Mouse (Mus musculus): ENCODE results near the gene Hmbs.
"Not testable (repeated sequence)": the region's sequence is repeated elsewhere in the genome, so short reads cannot be mapped to it uniquely, and the experiment has no call there.

Hmbs gene

DNA sequence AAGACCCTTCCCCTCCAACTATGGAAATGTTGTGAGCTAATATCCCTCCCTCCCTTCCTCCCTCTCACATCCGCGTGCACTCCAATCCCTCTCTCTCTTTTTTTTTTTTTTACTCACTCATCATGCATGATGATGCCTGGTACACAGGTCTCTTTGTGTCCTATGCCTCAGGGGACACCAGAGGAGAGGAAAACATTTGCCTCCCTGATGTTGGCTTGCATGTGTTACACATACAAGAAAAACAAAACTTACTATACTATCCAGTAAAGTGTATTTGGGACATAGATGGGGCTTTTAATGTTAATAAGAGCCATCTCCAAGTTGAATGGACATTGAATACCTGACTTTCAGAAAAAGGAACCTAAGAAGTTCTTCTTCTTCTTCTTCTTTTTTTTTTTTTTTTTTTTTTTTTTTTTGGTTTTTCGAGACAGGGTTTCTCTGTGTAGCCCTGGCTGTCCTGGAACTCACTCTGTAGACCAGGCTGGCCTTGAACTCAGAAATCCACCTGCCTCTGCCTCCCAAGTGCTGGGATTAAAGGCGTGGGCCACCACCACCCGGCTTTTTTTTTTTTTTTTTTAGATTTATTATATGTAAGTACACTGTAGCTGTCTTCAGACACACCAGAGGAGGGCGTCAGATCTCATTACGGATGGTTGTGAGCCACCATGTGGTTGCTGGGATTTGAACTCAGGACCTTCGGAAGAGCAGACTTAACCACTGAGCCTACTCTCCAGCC, 18.8 kb downstream of the Hmbs start:
- DNase-seq (ENCODE audit: low spot score in 2 of 2) = not testable (repeated sequence)

DNA sequence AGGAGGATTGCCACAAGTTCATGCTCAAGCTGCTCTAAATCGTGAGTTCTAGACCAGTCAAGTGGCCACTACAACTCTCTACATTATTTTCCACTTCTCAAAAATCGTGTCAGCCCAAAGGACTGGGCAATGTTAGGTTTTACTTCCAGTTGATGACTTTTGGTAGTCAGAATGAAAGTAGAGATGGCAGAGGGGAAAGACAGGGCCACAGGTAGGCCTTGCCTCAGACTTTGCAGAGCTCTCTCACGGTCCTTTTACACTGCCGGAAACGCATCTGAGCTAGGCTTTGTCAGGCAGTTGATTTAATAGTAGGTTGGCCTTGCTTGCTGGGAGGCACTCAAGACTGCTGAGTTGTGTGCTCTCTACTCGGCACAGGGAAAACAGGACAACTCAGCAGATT, 19.9 kb downstream of the Hmbs start:
- DNase-seq (ENCODE audit: low spot score in 2 of 2) = no peak

DNA sequence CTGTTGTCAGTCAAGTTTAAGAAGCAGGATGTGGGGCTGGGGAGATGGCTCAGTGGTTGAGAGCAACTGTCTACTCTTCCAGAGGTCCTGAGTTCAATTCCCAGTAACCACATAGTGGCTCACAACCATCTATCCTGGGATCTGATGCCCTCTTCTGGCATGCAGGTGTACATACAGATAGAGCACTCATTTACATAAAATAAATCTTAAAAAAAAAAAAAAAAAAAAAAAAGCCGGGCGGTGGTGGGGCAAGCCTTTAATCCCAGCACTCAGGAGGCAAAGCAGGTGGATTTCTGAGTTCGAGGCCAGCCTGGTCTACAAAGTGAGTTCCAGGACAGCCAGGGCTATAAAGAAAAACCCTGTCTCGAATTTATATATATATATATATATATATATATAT, 20.4 kb downstream of the Hmbs start:
- not testable (repeated sequence) for DNase-seq (ENCODE audit: low spot score in 2 of 2)

DNA sequence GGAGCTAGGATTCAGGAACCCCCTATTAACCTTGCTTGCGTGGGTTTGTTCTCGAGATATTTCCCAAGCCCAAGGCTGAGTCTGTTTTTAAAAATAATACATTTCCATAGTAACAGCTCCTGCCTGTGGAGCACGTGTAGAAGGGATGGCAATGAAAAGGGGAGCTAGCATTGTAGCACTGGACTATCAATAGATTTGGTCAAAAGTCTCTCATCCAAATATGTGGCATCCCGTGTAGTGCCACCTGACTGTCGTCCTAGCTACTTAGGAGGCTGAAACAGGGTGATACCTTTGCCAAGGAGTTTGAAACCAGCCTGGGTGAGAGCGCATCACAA, 23.3 kb downstream of the Hmbs start:
- DNase-seq (ENCODE audit: low spot score in 2 of 2) = no peak

DNA sequence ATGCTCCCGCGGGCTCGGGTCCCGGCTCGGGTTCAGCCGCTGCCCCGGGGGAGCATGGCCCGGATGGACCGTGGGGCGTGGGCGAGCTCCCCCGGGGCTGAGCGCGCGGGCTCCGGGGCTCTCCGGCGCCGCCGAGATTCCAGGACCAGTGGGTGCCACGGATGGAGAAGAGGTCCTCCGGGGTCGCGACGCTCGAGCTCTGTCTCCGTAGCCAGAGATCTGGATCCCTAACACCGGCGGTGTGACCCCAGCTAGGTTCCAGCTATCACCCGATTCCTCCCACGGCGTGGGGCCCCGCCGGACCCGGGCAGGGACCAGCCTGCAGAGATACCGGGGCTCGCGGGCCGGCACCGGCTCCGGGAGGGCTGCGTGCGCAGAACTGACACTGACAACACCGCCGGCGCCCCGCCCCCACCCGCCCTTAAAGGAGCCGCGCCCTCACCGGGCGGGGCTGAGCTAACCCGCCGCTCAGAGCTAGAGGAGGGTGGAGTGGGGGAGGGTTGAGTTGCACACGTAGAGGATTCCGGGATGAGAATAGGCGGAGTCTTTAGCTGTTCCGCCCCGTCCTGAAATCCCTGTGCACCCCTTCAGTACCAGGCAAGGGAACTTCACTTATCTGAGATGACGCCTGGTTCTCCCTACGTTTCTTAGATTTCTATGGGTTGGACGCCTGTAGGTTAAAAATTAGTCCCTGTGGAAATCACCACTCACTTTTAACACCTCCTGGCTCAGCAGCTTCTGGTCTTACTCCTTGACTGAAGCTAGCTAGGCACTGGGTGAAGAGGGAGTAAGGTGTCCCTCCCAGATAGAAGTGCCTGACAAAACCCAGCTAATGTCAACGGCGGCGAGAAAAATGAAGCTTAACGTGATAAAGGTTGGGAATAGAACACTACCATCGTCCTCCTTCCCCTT, 23.9 kb downstream of the Hmbs start, which contains the start of gene C2cd2l:
TSS of gene C2cd2l (minus strand) at position 399 of the 912 bp plus-strand sequence.
- DNase-seq (ENCODE audit: low spot score in 2 of 2) = peak; percentile 74 to 79

DNA sequence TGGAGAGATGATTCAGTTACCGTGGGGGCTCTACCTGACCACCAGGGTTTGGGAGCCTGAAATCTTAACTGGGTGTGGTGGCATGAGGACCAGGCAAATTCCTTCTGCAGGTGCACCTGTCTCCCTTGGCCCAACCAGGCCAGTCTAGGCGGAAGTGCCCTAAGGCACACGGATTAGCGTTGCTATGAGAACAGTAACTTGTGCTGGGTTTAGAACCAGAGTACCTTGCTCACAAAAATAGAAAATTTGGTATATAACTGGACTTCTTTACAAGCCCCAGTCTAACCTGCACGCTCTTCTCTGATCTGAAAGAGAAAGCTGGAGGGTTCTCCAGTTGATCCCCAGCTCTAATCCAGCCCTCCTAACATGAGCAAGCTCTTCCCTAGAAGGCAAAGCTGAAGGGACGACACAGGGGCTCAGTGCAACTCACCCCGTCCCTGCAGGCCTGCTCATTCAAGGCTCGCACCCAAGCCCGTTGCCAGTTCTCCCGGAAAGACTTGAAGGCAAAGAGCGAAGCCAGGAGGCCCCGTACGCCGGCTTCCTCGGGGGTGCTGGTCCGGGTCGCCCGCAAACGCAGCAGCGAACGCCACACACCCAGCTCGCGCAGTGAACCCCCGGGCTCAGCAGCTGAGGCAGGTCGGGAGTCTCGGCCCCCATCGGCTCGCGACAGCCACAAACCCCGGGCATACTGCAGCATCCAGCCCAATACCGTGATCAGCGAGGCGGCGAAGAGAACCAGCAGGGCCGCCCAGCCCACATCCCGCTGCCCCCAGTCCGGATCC, 24.7 kb downstream of the Hmbs start:
- peak; percentile 37 to 55 for DNase-seq (ENCODE audit: low spot score in 2 of 2)

DNA sequence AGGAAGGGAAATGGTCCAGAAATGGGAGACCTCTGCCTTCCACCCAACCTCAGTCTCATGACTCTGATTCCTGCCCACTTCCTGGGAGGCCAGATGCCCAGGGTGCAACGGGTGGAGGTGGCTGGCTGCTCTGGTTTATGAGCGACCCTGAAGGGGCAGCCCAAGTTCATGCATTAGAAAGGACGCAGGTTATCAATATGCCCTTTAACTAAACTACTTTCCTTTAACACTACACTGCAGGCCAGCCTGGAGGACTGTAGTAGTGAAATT, 25.3 kb downstream of the Hmbs start:
- no peak for DNase-seq (ENCODE audit: low spot score in 2 of 2)

DNA sequence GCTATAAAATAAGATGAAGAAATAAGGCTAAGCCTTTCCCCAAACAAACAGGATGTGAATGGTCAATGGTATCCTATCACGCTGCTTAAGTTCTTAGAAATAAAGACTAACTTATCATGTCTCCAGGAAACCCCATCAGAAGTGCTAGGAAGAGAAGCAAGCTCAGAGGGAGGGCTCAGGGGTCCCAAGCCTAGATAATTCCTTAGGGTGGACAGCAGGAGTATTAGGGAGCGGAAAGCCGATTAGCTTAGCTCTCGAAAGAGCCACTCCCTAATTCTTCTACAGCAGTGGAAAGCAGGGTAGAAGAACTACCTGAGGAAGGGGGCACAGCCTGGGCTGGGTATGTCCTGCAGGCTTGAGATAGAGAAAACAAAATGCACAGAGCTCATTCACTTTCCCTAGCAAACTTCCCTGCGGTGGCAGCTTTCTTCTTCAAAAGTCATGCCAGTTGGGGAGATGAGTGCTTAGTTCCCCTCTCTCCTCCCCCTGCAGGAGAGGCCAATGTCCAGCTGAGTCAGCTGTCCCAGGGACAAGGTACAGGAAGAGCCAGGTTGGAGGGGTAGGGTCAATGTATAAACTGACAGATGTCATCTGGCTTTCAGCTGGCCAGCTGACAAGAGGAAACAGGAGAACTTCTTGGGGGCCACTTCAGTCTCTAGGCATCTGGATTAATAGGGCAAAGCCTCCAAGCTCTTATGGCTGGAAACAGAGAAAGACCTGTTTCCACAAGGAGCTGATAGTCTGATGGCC, 25.8 kb downstream of the Hmbs start:
- DNase-seq (ENCODE audit: low spot score in 2 of 2) = no peak

DNA sequence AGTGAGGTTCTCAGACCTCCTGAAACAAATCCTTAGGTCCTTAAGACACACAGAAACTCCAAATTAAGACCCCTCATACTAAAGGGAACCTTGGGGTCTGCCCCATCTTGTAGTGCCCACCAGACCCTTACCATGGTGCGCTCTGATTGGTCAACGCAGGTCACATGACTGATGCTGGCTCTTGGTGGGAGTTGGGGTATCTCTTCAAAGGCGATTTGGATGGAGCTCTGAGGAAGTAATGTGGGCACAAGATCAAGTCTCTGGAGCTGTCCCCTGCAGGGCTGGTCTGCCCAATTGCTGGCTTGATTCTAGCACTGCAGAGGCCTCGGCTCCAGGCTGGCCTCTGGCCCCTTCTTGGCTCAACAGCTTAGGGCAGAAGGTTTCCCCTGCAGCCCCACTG, 26.6 kb downstream of the Hmbs start:
- DNase-seq (ENCODE audit: low spot score in 2 of 2) = no peak

DNA sequence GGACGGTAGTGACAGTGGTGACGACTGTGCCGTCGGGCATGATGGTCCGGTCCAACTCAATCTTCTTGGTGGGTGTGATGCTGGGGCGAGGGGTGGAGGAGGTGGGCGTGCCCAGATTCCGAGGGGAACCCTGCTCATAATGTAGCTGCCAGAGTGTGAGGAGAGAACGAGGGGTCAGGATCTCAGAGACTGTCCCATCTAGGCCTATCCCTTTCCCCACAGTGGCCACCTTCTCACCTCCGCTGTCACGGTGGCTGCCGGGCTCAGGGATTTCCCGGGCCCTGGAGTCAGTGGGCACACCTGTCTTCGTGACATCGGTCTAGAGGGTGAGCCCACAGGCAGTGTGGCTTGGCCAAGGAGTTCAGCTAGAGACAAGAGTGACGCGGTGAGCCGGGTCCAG, 29.1 kb downstream of the Hmbs start:
- DNase-seq (ENCODE audit: low spot score in 2 of 2) = no peak

DNA sequence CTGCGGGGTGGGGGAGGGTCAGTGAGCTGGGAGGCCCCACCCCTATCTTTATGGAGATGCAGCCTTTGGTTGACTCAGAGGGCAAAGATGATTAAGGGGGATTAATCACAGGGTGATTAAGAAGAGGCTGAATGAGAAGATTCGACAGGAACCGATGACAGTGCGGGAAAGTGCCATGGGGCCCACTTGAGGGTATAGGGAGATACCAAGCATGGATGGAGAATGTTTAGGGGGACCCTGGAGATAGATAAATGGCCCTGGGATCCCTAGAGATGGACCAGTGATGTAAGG, 29.8 kb downstream of the Hmbs start:
- no peak for DNase-seq (ENCODE audit: low spot score in 2 of 2)

DNA sequence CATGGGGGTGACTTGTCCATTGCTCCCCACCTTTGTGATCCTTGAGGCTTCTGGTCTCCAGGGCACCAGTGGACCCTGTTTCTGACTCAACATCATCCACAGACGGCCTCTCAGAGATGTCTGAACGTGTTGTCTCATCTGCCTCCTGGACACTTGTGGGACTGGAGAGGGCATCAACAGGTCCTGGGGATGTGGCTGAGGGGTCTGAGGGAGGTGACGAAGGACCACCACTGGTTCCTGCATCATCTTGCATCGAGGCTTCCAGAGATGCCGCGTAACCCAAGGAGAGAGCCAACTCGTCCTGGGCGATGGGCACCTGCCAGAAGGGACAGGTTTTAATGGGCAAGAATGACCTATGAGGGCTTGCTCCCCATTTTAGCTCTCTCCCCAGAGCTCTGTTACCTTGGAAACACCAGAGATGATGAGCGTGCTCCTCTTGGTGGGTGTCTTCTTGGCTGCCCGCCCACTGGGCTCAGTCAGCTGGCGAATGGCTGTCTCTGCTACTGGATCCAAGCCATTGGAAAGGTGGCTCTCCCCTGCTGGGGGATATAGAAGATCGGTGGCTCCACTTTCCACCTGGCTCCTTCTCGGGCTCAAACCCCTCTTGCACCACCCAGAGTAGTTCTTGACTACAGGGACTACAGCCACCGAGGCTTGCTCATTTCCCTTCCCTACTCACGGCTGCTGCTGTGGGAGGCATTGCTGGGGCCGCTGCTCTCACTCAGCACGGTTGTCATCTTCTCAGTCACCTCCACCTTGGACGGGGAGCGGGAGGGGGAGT, 30.4 kb downstream of the Hmbs start:
- no peak for DNase-seq (ENCODE audit: low spot score in 2 of 2)

DNA sequence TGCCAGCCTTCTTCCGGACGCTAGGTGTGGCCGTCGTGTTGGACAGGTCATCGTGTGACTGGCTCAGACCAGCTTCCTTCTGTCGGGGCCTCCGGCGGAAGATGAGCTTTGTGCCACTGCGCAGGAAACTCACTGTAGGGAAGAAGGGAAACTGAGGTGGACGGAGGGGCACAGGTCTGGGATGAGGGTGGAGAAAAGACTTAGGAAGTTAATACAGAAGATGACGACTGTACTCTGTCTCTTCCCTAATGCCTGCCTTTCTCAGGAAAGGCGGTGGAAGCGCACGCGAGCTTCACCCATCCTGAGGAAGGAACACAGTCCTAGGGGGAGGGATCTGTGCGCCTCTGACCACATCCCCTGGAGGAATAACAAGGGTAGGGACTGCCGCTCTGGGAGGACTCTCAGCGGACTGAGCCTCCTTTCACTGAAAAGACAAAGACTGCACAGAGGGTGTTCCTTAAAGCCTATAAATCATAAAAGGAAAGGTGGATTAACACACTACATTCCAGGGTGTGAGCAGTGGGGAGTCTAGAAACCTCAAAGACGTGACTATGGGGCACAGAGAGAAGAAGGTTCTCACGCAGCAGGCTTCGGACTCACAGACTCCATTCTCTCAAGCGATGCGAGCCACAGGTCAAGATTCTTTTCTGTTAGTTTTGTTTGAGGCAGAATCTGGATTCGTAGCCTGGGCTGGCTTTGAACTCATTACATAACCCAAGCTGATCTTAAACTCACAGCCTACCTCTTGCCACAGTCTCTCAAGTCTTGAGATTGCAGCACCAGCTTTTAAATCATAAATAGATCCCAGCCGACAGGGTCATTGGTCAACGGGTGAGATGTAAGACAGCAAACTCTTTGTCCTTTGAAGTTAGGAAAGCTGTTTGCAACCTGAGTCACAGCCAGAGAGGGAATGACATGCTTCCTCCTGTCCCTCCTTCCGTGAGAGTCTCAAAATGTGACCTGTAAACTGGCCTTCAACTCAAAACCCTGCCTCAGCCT, 32.6 kb downstream of the Hmbs start:
- DNase-seq (ENCODE audit: low spot score in 2 of 2) = no peak

DNA sequence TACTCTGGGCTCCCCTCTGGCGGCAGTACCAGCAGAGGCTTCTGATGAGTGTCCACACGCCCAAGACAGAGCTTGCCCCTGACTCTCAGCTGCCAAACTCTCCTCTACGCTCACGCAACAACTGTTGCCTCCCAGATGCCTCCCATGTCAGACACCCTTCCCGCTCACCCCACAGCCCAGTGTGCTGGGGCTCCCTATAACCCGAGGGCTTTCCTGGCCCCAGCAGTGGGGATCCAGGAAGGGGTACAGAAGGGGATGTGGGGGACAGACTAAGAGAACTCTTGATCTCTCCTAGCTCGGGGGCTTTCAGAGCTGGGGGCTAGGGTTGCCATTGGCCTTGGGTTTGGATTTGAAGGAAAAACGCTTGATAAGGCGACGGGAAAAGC, 33.3 kb downstream of the Hmbs start:
- no peak for DNase-seq (ENCODE audit: low spot score in 2 of 2)

DNA sequence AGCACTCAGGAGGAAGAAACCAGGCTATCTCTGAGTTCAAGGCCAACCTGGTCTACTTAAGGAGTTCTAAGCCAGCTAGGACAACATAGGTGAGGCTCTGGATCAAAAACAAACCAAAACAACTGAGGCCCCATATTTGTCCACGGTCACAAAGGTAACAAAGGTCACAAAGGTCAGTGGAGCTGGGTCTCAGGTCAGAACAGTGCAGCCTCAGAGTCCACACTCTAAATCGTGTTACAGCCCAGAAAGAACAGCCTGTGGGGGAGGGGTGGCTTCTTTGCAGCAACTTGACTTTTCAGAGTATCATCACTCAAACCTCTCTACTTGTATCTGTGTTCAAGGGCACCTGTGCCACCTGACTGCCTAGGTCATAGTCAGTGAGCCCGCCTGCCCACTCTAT, 34.3 kb downstream of the Hmbs start:
- no peak for DNase-seq (ENCODE audit: low spot score in 2 of 2)

DNA sequence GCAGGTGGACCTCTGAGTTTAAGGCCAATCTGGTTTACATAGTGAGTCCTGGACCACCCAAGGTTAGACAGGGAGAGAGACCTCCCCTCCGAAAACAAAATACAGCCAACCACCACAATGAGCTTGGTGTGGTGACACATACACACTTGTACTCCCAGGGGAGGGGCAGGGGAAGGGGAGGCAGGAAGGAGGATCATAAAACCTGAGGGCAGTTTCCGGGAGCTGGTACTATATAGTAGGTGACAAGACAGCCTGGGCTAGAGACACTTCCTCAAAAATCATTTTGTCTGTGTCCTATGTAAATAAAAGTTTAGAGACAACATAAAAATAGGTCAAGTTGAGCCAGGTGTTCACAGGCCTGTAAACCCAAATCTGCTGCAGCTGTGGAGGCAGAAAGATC, 36.8 kb downstream of the Hmbs start:
- peak; percentile 42 to 43 for DNase-seq (ENCODE audit: low spot score in 2 of 2)

DNA sequence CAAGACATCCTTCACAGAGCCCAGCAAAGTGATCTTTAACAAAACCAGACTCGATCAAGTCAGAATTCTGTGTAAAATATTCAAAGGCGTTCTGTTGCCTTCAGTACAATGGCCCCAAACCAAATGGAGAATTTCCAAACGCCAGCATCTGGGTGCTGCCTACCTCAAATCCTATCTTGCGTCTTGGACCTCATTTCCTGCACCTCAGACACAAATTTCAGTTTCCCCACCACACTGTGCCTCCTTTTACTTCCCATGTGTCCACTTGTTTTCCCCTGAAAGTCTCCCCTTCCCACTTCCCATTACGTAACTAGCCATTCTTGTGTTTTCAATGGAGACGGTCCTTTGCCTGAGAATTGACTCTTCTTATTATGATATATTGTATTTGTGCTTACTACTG, 37.5 kb downstream of the Hmbs start:
- DNase-seq (ENCODE audit: low spot score in 2 of 2) = no peak

DNA sequence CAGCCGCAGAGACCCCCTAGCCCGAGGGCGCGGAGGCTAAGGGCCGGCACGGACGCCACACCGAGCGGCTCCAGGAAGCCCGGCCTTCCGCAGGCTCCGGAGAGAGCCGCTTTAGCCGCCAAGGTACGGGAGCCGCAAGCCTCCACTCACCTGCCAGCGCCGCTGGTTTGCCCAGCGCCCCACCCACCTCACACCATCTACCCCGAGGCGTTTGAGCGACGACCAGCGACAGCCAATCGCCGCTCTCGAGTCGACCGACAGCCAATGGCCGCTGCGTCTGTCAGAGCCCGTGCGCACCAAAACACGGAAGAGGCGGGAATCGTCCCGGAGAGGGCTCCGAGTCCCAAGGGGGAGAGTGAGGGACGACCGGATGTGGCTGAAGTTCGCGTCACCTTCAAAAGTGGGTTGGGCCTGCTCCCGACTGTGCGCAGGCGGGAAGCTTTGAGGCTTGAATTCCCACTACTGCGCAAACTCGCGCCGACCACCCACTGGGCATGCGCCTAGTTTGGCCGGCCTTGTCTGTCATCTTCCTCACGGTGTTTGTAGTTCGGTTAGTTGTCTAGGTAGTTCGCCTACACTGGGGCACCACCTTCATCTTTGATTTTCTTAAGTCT, 38.5 kb downstream of the Hmbs start, which contains the start of gene Hinfp:
TSS of gene Hinfp (minus strand) at position 206 of the 614 bp plus-strand sequence.
- DNase-seq (ENCODE audit: low spot score in 2 of 2) = peak; percentile 94 to 99

DNA sequence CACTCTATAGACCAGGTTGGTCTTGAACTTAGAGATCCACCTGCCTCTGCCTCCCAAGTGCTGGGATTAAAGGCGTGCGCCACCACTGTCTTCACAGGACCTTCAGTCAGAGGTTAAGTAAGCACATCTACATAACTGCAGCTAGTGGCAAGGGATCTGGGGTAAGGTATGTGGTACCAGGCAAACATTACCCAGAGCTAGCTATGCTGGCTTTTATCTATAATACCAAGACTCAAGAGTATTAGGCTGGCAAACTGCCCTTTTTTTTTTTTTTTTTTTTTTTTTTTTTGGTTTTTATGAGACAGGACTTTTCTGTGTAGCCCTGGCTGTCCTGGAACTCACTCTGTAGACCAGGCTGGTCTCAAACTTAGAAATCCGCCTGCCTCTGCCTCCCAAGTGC, 44.0 kb downstream of the Hmbs start:
- not testable (repeated sequence) for DNase-seq (ENCODE audit: low spot score in 2 of 2)

DNA sequence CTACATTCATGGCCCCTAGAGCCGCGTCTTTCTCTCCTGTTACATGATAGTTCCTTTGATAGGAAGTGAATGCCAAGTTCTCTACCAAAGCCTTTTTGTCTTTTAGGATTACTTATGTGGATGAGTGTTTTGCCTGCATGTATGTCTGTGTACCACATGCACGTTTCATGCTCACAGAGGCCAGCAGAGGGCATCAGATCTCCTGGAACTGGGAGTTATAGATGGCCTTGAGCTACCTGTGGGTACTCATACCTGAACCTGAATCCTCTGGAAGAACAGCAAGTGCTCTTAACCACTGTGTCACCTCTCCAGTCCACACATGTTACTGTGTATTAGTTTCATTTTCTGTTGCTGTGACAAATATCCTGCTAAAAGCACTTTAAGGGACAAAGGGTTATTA, 51.5 kb downstream of the Hmbs start:
- DNase-seq (ENCODE audit: low spot score in 2 of 2) = peak; percentile 47 to 67

All from thymus, postnatal 10 days (tissue).